Mouse (Mus musculus) brown adipose tissue, adult 24 weeks (tissue): ENCODE results near the gene C1d. TPM values are rescaled to one million over a fixed set of nuclear protein-coding genes. Genes with fewer than 3 reads are reported as not detected.

Source experiments
- H3K27ac ChIP-seq: fragments of 200-500 bp; replicated peaks from 2 replicates; pipeline ENCODE4 v1.5.1; 2012; ENCODE audit warnings: low read depth, mild to moderate bottlenecking, low read length
- H3K4me1 ChIP-seq: fragments of 200-500 bp; 2 replicates; pipeline ENCODE4 v1.6.1; 2012; ENCODE audit warnings: low read length, mixed read lengths; ENCODE audit not compliant: control insufficient read depth, insufficient read depth, insufficient read length
- H3K4me3 ChIP-seq: fragments of 200-500 bp; 2 replicates; pipeline ENCODE4 v1.5.1; 2012; ENCODE audit warnings: low read depth, mild to moderate bottlenecking, low read length, moderate library complexity; ENCODE audit not compliant: insufficient read depth
- polyA plus RNA-seq: library from polyadenylated mRNA; stranded (reverse); fragments of >200 nt; gene quantifications from 2 replicates; pipeline ENCODE4 v1.2.4, GENCODE M21; 2012; ENCODE audit not compliant: missing spikeins, insufficient read depth, insufficient read length

C1d gene
- polyA plus RNA-seq, 1 experiment = 144 TPM

DNA sequence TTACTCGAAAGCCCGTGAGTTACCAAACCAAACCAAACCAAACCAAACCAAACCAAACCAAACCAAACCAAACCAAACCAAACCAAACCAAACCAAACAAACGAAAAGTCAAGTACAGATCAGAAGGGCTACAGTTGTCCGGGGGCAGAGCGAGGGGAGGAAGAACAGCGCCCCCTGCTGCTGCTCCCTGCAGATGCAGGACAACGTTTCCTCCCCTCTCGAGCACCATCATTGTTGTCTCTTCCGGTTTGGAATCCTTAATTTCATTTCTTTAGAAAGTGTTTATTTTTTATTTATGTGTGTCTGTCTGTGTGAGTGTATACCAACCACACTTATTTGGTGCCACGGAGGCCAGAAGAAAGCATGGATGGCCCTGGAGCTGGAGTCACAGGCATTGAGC lies 26.7 kb downstream of the C1d start:
- Histone ChIP-seq H3K4me3 (no peak overlapping the region), H3K4me1 (no peaks in the 10 kb centered on the region), H3K27ac (no peak overlapping the region)

DNA sequence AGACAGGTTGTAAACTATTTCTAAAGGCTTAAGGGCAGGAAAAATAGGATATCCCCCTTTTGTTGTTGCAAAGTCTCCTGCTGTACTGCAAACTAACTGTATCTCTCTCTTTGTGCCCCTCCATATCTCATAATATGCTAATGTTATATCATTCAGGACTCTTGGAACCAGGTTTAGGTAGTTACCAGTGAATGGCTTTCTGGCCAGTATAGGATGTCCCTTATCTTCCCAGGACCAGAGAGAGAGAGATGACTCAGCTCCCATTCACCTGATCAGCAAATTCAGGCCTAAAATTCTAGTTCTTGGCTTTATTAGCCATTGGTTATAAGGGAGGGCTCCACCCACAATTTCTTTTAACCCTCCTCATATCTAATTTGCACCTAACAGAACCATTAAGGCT lies 31.5 kb downstream of the C1d start:
- H3K27ac ChIP-seq = no peak overlapping the region
- H3K4me3 ChIP-seq = no peak overlapping the region
- H3K4me1 ChIP-seq = no peaks in the 10 kb centered on the region

- Histone ChIP-seq H3K4me3 (no peak overlapping the region), H3K4me1 (no peaks in the 10 kb centered on the region), H3K27ac (no peak overlapping the region)
Measured at GRCm38 (mm10) chr11:17306007-17306891, 48.9 kb downstream of the C1d start.

GRCm38 (mm10) chr11:17307457-17307856 lies 50.1 kb downstream of the C1d start:
- H3K27ac ChIP-seq = no peak overlapping the region

More at GRCm38 (mm10) chr11:17307457-17307856, 50.1 kb downstream of the C1d start:
- no peaks in the 10 kb centered on the region for H3K4me1 ChIP-seq
- no peak overlapping the region for H3K4me3 ChIP-seq

Other genes with a start within 250 kb of the C1d start
- gene Cnrip1, start 206.0 kb upstream of the C1d start, polyA plus RNA-seq = 1.3 and 3.3 TPM in 2 replicates
- 3.1 and 5.0 TPM in 2 replicates for gene Plek, start 205.2 kb upstream of the C1d start, polyA plus RNA-seq
- gene Ppp3r1, start 98.3 kb upstream of the C1d start, polyA plus RNA-seq = 40.5 and 45.0 TPM in 2 replicates
- gene Wdr92, start 75.5 kb upstream of the C1d start, polyA plus RNA-seq = 21.1 and 21.2 TPM in 2 replicates
- 56.6 and 63.8 TPM in 2 replicates for gene Pno1, start 46.0 kb upstream of the C1d start, polyA plus RNA-seq